Mouse (Mus musculus) layer of hippocampus, adult 6 months (tissue): Measurements from ENCODE around the gene Slc2a10. TPM values are rescaled to one million over a fixed set of nuclear protein-coding genes. Genes with fewer than 3 reads are reported as not detected.

ENCODE experiments used
- long read RNA-seq, 2 experiments: library from polyadenylated mRNA; unstranded; transcript quantifications; one replicate each; pipeline ENCODE4 v2.0.0; 2019 to 2020
- polyA plus RNA-seq: library from polyadenylated mRNA; unstranded; fragments of <200 nt; fragmentation: Nextera tagmentation; gene quantifications from 2 replicates; pipeline ENCODE4 v1.2.3, GENCODE M21; 2021

Gene Slc2a10
- polyA plus RNA-seq, result 1.7 and 2.2 TPM in 2 replicates
- long read RNA-seq, experiment 1, partial matches to known transcripts, result 1 of 5 reads
- long read RNA-seq, experiment 1, other reads (novel, unspliced or antisense), result 0 of 5 reads
- long read RNA-seq, experiment 2, transcript Slc2a10-201 (5 exons, 3,544 nt), result major isoform, 15 of 16 reads
- long read RNA-seq, experiment 2, partial matches to known transcripts, result 1 of 16 reads
- long read RNA-seq, experiment 2, other reads (novel, unspliced or antisense), result 0 of 16 reads

GRCm38 (mm10) chr2:165503259-165504203 is at the start of gene Slc2a10:
Gene Slc2a10, plus strand, starts transcription at chr2:165503787.

GRCm38 (mm10) chr2:165473003-165473402 is 30.6 kb upstream of the Slc2a10 start, which contains the start of gene Slc13a3:
Gene Slc13a3, minus strand, starts transcription at chr2:165473230.

GRCm38 (mm10) chr2:165492648-165493553 is 10.7 kb upstream of the Slc2a10 start, which contains the start of gene Trp53rka:
Gene Trp53rka, minus strand, starts transcription at chr2:165493324.

Other genes starting within 250 kb of the Slc2a10 start
- 50.9 and 57.9 TPM in 2 replicates for gene Slc35c2, start 215.9 kb upstream of the Slc2a10 start, polyA plus RNA-seq
- 108 and 125 TPM in 2 replicates for gene Elmo2, start 177.3 kb upstream of the Slc2a10 start, polyA plus RNA-seq
- gene Zfp663, start 135.1 kb upstream of the Slc2a10 start, polyA plus RNA-seq, result not detected in 2 replicates
- 4.8 and 6.2 TPM in 2 replicates for gene Zfp334, start 115.5 kb upstream of the Slc2a10 start, polyA plus RNA-seq
- not detected in 2 replicates for gene Ocstamp, start 103.4 kb upstream of the Slc2a10 start, polyA plus RNA-seq
- 7.9 and 8.0 TPM in 2 replicates for gene Slc13a3, start 30.6 kb upstream of the Slc2a10 start, polyA plus RNA-seq
- 15.6 and 16.3 TPM in 2 replicates for gene Trp53rka, start 10.5 kb upstream of the Slc2a10 start, polyA plus RNA-seq
- gene Eya2, start 91.2 kb downstream of the Slc2a10 start, polyA plus RNA-seq, result 0.53 and 0.58 TPM in 2 replicates